ENCODE assay signal across 9 mouse cellular contexts in genomic region chr7:98156280-98156665, GRCm38 (mm10). TPM values are rescaled to one million over a fixed set of nuclear protein-coding genes. Genes with fewer than 3 reads are reported as not detected.
DNase-seq lines count a peak whose midpoint lies in the region; ATAC-seq lines count a peak whose summit lies in the region.
"Had no signal": no experiment of that assay in that cellular context is flagged by ENCODE, and none has a peak within 500 bp of the region (broad histone marks: within the 10 kb centered on the region; RNA-seq: fewer than 3 reads in every experiment).

No protein-coding gene starts in this region.

- no peak overlapping the region for H3K4me3 ChIP-seq in hindbrain, embryonic 15.5 days
- H3K4me3 ChIP-seq in hindbrain, embryonic 16.5 days (ENCODE audit: low read length) = no peak overlapping the region
- H3K4me3 ChIP-seq in neural tube, embryonic 14.5 days (ENCODE audit: low read depth, low read length) = no peak overlapping the region
- no peak overlapping the region for H3K4me3 ChIP-seq in neural tube, embryonic 15.5 days (replicated peaks)
- H3K4me3 ChIP-seq: limb, embryonic 10.5 days had no signal

- H3K9ac ChIP-seq in hindbrain, embryonic 15.5 days = no peak overlapping the region
- H3K9ac ChIP-seq in hindbrain, embryonic 16.5 days (ENCODE audit: low read depth, low read length) = no peak overlapping the region
- H3K9ac ChIP-seq in neural tube, embryonic 14.5 days (replicated peaks; ENCODE audit: low read depth, low read length) = no peak overlapping the region
- H3K9ac ChIP-seq in neural tube, embryonic 15.5 days (replicated peaks) = no peak overlapping the region

- 56% methylated on average over 3 of the region's 3 CpGs for WGBS in hindbrain, embryonic 15.5 days
- 57% methylated on average over 1 of the region's 3 CpGs for WGBS in hindbrain, embryonic 16.5 days
- 48% methylated on average over 3 of the region's 3 CpGs for WGBS in neural tube, embryonic 14.5 days
- WGBS in neural tube, embryonic 15.5 days = 53% methylated on average over 3 of the region's 3 CpGs

- no peak overlapping the region for H3K4me2 ChIP-seq in hindbrain, embryonic 15.5 days
- H3K4me2 ChIP-seq in hindbrain, embryonic 16.5 days (ENCODE audit: low read length) = no peak overlapping the region
- no peak overlapping the region for H3K4me2 ChIP-seq in neural tube, embryonic 14.5 days (ENCODE audit: low read depth, low read length)
- H3K4me2 ChIP-seq in neural tube, embryonic 15.5 days = no peak overlapping the region

- H3K36me3 ChIP-seq in hindbrain, embryonic 15.5 days = no peaks in the 10 kb centered on the region
- H3K36me3 ChIP-seq in hindbrain, embryonic 16.5 days (ENCODE audit: control insufficient read depth, insufficient read depth, low read length) = peaks cover 2% of the 10 kb centered on the region; the same call in 1 of the 2 replicates
- no peaks in the 10 kb centered on the region for H3K36me3 ChIP-seq in neural tube, embryonic 14.5 days (ENCODE audit: control insufficient read depth, insufficient read depth, low read length)
- H3K36me3 ChIP-seq in neural tube, embryonic 15.5 days = peaks cover 4% of the 10 kb centered on the region
- H3K36me3 ChIP-seq: limb, embryonic 10.5 days had no signal

- peak; percentile 24; the same call in 1 of the 2 replicates for ATAC-seq in hindbrain, embryonic 15.5 days (ENCODE audit: low FRiP score, low read depth)
- ATAC-seq in hindbrain, embryonic 16.5 days = no peak
- ATAC-seq in neural tube, embryonic 14.5 days (ENCODE audit: low read depth) = peak; percentile 10; the same call in 1 of the 2 replicates
- no peak for ATAC-seq in neural tube, embryonic 15.5 days (ENCODE audit: low FRiP score)
- 0 out of 2 replicates have a peak, but pooled peaks have one; percentile 2 for ATAC-seq in megakaryocyte progenitor cell, adult 5-6 weeks (replicated peaks; ENCODE audit: poor library complexity)
- ATAC-seq in activated CD4-positive, CD25-positive, alpha-beta regulatory T cell, adult 4 months = no peak

- no peaks in the 10 kb centered on the region for H3K27me3 ChIP-seq in hindbrain, embryonic 15.5 days
- H3K27me3 ChIP-seq in hindbrain, embryonic 16.5 days (replicated peaks; ENCODE audit: control insufficient read depth, insufficient read depth, low read length) = no peaks in the 10 kb centered on the region
- no peaks in the 10 kb centered on the region for H3K27me3 ChIP-seq in neural tube, embryonic 14.5 days (ENCODE audit: control insufficient read depth, insufficient read depth, low read length)
- no peaks in the 10 kb centered on the region for H3K27me3 ChIP-seq in neural tube, embryonic 15.5 days (replicated peaks)

- peak; percentile 51 for DNase-seq in adrenal gland, postnatal 10 days
- DNase-seq in adrenal gland, postnatal 4 days (ENCODE audit: low spot score in 2 of 2) = no peak

- peaks cover 38% of the 10 kb centered on the region for H3K4me1 ChIP-seq in hindbrain, embryonic 15.5 days (replicated peaks)
- H3K4me1 ChIP-seq in hindbrain, embryonic 16.5 days (ENCODE audit: control insufficient read depth, insufficient read depth, low read depth, low read length) = peaks cover 25% of the 10 kb centered on the region
- peaks cover 18% of the 10 kb centered on the region for H3K4me1 ChIP-seq in neural tube, embryonic 14.5 days (ENCODE audit: control insufficient read depth, insufficient read depth, low read length)
- H3K4me1 ChIP-seq in neural tube, embryonic 15.5 days = peaks cover 48% of the 10 kb centered on the region

- H3K9me3 ChIP-seq in hindbrain, embryonic 15.5 days = no peaks in the 10 kb centered on the region
- no peaks in the 10 kb centered on the region for H3K9me3 ChIP-seq in hindbrain, embryonic 16.5 days (ENCODE audit: control insufficient read depth, low read length)
- H3K9me3 ChIP-seq in neural tube, embryonic 14.5 days (ENCODE audit: control insufficient read depth, low read length) = no peaks in the 10 kb centered on the region
- no peaks in the 10 kb centered on the region for H3K9me3 ChIP-seq in neural tube, embryonic 15.5 days (replicated peaks)
- H3K9me3 ChIP-seq: limb, embryonic 10.5 days had no signal

- H3K27ac ChIP-seq in hindbrain, embryonic 15.5 days (replicated peaks) = no peak overlapping the region
- H3K27ac ChIP-seq in hindbrain, embryonic 16.5 days (ENCODE audit: low read depth, low read length) = no peak overlapping the region; the same call in 1 of the 2 replicates
- no peak overlapping the region for H3K27ac ChIP-seq in neural tube, embryonic 14.5 days (ENCODE audit: low read depth, low read length)
- no peak overlapping the region for H3K27ac ChIP-seq in neural tube, embryonic 15.5 days (replicated peaks)

RNA-seq across cellular contexts. Expression of gene Omp, which starts 11.0 kb away (rescaled TPM):
- total RNA-seq in adrenal gland, postnatal 10 days (2021) = 1 to 10 TPM in 1 of 2 experiments, under 1 TPM in 1; 0.66 to 1.2 TPM
- 1 to 10 TPM in 1 of 2 experiments, under 1 TPM in 1; 0.79 to 1.3 TPM for total RNA-seq in adrenal gland, postnatal 4 days (2021)
- 0.56 and 0.62 TPM in 2 replicates for polyA plus RNA-seq in hindbrain, embryonic 15.5 days (2015; fragmentation: Nextera tagmentation; extraction: Ambion mirVana)
- polyA plus RNA-seq in hindbrain, embryonic 16.5 days (2015; fragmentation: Nextera tagmentation; extraction: Ambion mirVana) = 0.34 and 0.37 TPM in 2 replicates
- polyA plus RNA-seq in neural tube, embryonic 14.5 days (2014; fragmentation: Nextera tagmentation; extraction: Ambion mirVana) = 0.32 and 0.40 TPM in 2 replicates
- 0.81 and 0.91 TPM in 2 replicates for polyA plus RNA-seq in neural tube, embryonic 15.5 days (2015; fragmentation: Nextera tagmentation; extraction: Ambion mirVana)
- total RNA-seq in megakaryocyte progenitor cell, adult 5-6 weeks (2015) = 0.25 and 0.32 TPM in 2 replicates
- 0.12 TPM in 1 of 2 replicates, not detected in the other for total RNA-seq in megakaryocyte progenitor cell, adult 5-6 weeks (2017)
- not detected for polyA plus RNA-seq in activated CD4-positive, CD25-positive, alpha-beta regulatory T cell, adult 4 months (2017; shearing (Covaris generic))

RNA-seq across cellular contexts. Expression of gene Capn5, which starts 21.8 kb away (rescaled TPM):
- 10 to 100 TPM in 1 of 2 experiments, 1 to 10 TPM in 1; 8.2 to 13.4 TPM for total RNA-seq in adrenal gland, postnatal 10 days (2021)
- 10 to 100 TPM; 15.6 to 18.7 TPM for total RNA-seq in adrenal gland, postnatal 4 days (2021)
- polyA plus RNA-seq in hindbrain, embryonic 15.5 days (2015; fragmentation: Nextera tagmentation; extraction: Ambion mirVana) = 22.9 and 26.5 TPM in 2 replicates
- 27.3 and 31.4 TPM in 2 replicates for polyA plus RNA-seq in hindbrain, embryonic 16.5 days (2015; fragmentation: Nextera tagmentation; extraction: Ambion mirVana)
- polyA plus RNA-seq in neural tube, embryonic 14.5 days (2014; fragmentation: Nextera tagmentation; extraction: Ambion mirVana) = 13.7 and 17.0 TPM in 2 replicates
- 23.6 and 29.4 TPM in 2 replicates for polyA plus RNA-seq in neural tube, embryonic 15.5 days (2015; fragmentation: Nextera tagmentation; extraction: Ambion mirVana)
- 3.4 and 4.5 TPM in 2 replicates for total RNA-seq in megakaryocyte progenitor cell, adult 5-6 weeks (2015)
- total RNA-seq in megakaryocyte progenitor cell, adult 5-6 weeks (2017) = 4.0 and 7.5 TPM in 2 replicates
- polyA plus RNA-seq in activated CD4-positive, CD25-positive, alpha-beta regulatory T cell, adult 4 months (2017; shearing (Covaris generic)) = 1 to 10 TPM in 1 of 2 experiments, under 1 TPM in 1; 0.79 to 2.1 TPM

RNA-seq across cellular contexts. Expression of gene Myo7a, which starts 36.9 kb away (rescaled TPM):
- 10 to 100 TPM; 48.9 to 87.1 TPM for total RNA-seq in adrenal gland, postnatal 10 days (2021)
- 100 to 1,000 TPM; 132 to 153 TPM for total RNA-seq in adrenal gland, postnatal 4 days (2021)
- 16.6 and 19.3 TPM in 2 replicates for polyA plus RNA-seq in hindbrain, embryonic 15.5 days (2015; fragmentation: Nextera tagmentation; extraction: Ambion mirVana)
- 13.9 and 22.8 TPM in 2 replicates for polyA plus RNA-seq in hindbrain, embryonic 16.5 days (2015; fragmentation: Nextera tagmentation; extraction: Ambion mirVana)
- polyA plus RNA-seq in neural tube, embryonic 14.5 days (2014; fragmentation: Nextera tagmentation; extraction: Ambion mirVana) = 22.1 and 24.2 TPM in 2 replicates
- 14.4 and 16.0 TPM in 2 replicates for polyA plus RNA-seq in neural tube, embryonic 15.5 days (2015; fragmentation: Nextera tagmentation; extraction: Ambion mirVana)
- 16.0 and 17.1 TPM in 2 replicates for total RNA-seq in megakaryocyte progenitor cell, adult 5-6 weeks (2015)
- total RNA-seq in megakaryocyte progenitor cell, adult 5-6 weeks (2017) = 22.0 and 29.0 TPM in 2 replicates
- polyA plus RNA-seq in activated CD4-positive, CD25-positive, alpha-beta regulatory T cell, adult 4 months (2017; shearing (Covaris generic)) = 1 to 10 TPM; 1.1 to 1.6 TPM

RNA-seq across cellular contexts. Expression of gene B3gnt6, which starts 43.0 kb away (rescaled TPM):
- 1 to 10 TPM; 2.3 to 3.3 TPM for total RNA-seq in adrenal gland, postnatal 10 days (2021)
- 1 to 10 TPM; 1.3 to 1.8 TPM for total RNA-seq in adrenal gland, postnatal 4 days (2021)
- 0.31 and 0.45 TPM in 2 replicates for polyA plus RNA-seq in hindbrain, embryonic 15.5 days (2015; fragmentation: Nextera tagmentation; extraction: Ambion mirVana)
- polyA plus RNA-seq in hindbrain, embryonic 16.5 days (2015; fragmentation: Nextera tagmentation; extraction: Ambion mirVana) = 0.55 and 0.78 TPM in 2 replicates
- 0.40 and 0.63 TPM in 2 replicates for polyA plus RNA-seq in neural tube, embryonic 14.5 days (2014; fragmentation: Nextera tagmentation; extraction: Ambion mirVana)
- 0.49 and 0.77 TPM in 2 replicates for polyA plus RNA-seq in neural tube, embryonic 15.5 days (2015; fragmentation: Nextera tagmentation; extraction: Ambion mirVana)
- total RNA-seq in megakaryocyte progenitor cell, adult 5-6 weeks (2015) = 0.20 TPM in 1 of 2 replicates, not detected in the other
- total RNA-seq in megakaryocyte progenitor cell, adult 5-6 weeks (2017) = 0.12 TPM in 1 of 2 replicates, not detected in the other
- polyA plus RNA-seq in activated CD4-positive, CD25-positive, alpha-beta regulatory T cell, adult 4 months (2017; shearing (Covaris generic)) = not detected
- polyA plus RNA-seq: limb, embryonic 10.5 days had no signal

Comparison
In these comparisons a context has a peak if more than half of its experiments do, and no peak if none do; other contexts are left out.
1. ATAC-seq: peak in hindbrain, embryonic 15.5 days (single experiment), neural tube, embryonic 14.5 days (single experiment) and megakaryocyte progenitor cell, adult 5-6 weeks (single experiment); none in hindbrain, embryonic 16.5 days (single experiment), neural tube, embryonic 15.5 days (single experiment) and activated CD4-positive, CD25-positive, alpha-beta regulatory T cell, adult 4 months (single experiment).